Mouse (Mus musculus): Measurements from ENCODE around the gene Fbxl8. TPM values are rescaled to one million over a fixed set of nuclear protein-coding genes. Genes with fewer than 3 reads are reported as not detected.

The Fbxl8 gene
- total and polyA plus RNA-seq, 2 experiments from 2014 or later, result 3.6 to 6.4 TPM

DNA sequence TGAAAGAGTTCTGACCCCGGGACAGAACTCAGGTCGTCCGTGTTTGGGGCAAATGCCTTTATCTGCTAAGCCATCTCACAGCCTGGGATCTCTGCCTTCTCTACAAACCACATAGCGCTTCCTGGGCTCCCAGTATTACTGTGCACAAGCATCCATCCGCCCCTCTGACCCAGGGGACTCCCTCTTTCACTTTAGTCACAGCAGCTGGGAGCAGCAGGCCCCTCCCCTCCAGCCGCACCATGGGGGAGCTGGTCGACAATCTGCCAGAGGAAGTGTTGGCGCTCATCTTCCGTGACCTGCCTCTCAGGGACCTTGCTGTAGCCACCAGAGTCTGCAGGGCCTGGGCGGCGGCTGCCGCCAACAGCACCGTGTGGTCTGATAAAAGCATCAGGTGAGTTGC, 2.3 kb downstream of the Fbxl8 start:
- Histone ChIP-seq H3K4me2 (ENCODE audit: low read depth, low read length) (no peak overlapping the region), H3K9ac (replicated peaks; ENCODE audit: low read depth, low read length) (no peak overlapping the region), H3K9me3 (replicated peaks; ENCODE audit: control insufficient read depth, low read length) (no peaks in the 10 kb centered on the region), H3K4me1 (ENCODE audit: control insufficient read depth, insufficient read depth) (peaks cover 24% of the 10 kb centered on the region), H3K4me3 (ENCODE audit: low read depth, low read length) (no peak overlapping the region), H3K36me3 (replicated peaks; ENCODE audit: control insufficient read depth, insufficient read depth, low read length) (0 out of 2 replicates have a peak, but pooled peaks cover 4% of the 10 kb centered on the region), H3K27me3 (ENCODE audit: control insufficient read depth, insufficient read depth, low read length) (peaks cover 32% of the 10 kb centered on the region), H3K27ac (ENCODE audit: low read depth) (no peak overlapping the region)
- ATAC-seq (ENCODE audit: insufficient read depth, low read depth) (no peak), DNase-seq (ENCODE audit: low spot score) (no peak)
- TF ChIP-seq EP300 (IDR thresholded peaks at IDR 0.05; ENCODE audit: low read depth) (no peak), CTCF (IDR thresholded peaks at IDR 0.05; ENCODE audit: low read depth) (no peak)
- 58% methylated on average over 13 of the region's 13 CpGs for WGBS

DNA sequence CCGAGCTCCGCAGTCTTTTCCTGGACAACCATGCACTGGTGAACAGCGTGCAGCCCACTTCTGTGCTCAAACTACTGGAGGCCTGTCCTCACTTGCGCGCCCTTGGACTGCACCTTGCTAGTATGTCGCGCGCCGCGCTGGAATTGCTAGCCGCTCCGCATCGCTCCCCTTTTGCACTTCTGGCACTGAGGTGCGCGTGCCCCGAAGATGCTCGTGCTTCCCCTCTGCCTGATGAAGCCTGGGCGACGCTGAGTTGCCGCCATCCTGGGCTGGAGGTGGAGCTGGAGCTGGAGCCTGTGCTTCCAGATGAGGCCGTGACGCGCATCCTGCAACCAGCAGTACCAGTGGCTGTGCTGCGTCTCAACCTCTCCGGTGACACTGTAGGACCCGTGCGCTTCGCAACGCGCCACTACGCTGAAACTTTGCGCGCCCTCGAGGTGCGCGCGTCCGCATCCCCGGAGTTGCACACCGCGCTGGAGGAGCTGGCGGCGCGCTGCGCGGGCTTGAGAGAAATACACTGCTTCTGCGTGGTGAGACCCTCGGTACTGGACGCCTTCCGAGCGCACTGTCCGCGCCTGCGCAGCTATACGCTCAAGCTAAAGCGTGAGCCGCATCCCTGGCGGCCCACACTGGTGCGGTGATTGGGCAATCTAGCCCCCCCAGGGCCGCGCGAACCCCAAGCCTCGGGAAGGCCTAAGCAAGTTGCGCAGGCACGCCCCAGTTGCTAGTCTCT, 4.1 kb downstream of the Fbxl8 start:
- Histone ChIP-seq H3K4me2 (ENCODE audit: low read depth, low read length) (peak overlapping the region; percentile 95), H3K36me3 (replicated peaks; ENCODE audit: control insufficient read depth, insufficient read depth, low read length) (0 out of 2 replicates have a peak, but pooled peaks cover 4% of the 10 kb centered on the region), H3K27me3 (ENCODE audit: control insufficient read depth, insufficient read depth, low read length) (peaks cover 48% of the 10 kb centered on the region), H3K27ac (ENCODE audit: low read depth) (no peak overlapping the region), H3K9me3 (replicated peaks; ENCODE audit: control insufficient read depth, low read length) (no peaks in the 10 kb centered on the region), H3K4me1 (ENCODE audit: control insufficient read depth, insufficient read depth) (peaks cover 24% of the 10 kb centered on the region), H3K9ac (replicated peaks; ENCODE audit: low read depth, low read length) (peak overlapping the region; percentile 47), H3K4me3 (ENCODE audit: low read depth, low read length) (peak overlapping the region; percentile 56)
- WGBS, result 5% methylated on average over 65 of the region's 65 CpGs
- ATAC-seq (ENCODE audit: insufficient read depth, low read depth), result peak; percentile 23; the same call in 1 of the 2 replicates
- DNase-seq (ENCODE audit: low spot score), result no peak
- TF ChIP-seq EP300 (IDR thresholded peaks at IDR 0.05; ENCODE audit: low read depth) (no peak), CTCF (IDR thresholded peaks at IDR 0.05; ENCODE audit: low read depth) (no peak)

- no peak for TF ChIP-seq EP300 (IDR thresholded peaks at IDR 0.05; ENCODE audit: low read depth)
- no peak for TF ChIP-seq CTCF (IDR thresholded peaks at IDR 0.05; ENCODE audit: low read depth)
- H3K36me3 ChIP-seq (replicated peaks; ENCODE audit: control insufficient read depth, insufficient read depth, low read length), result 0 out of 2 replicates have a peak, but pooled peaks cover 4% of the 10 kb centered on the region
- H3K27me3 ChIP-seq (ENCODE audit: control insufficient read depth, insufficient read depth, low read length), result peaks cover 54% of the 10 kb centered on the region
- ATAC-seq (ENCODE audit: insufficient read depth, low read depth) (0 out of 2 replicates have a peak, but pooled peaks have one; percentile 16), DNase-seq (ENCODE audit: low spot score) (no peak)
- WGBS, result 2% methylated on average over 10 of the region's 10 CpGs
- peak overlapping the region; percentile 47 for H3K9ac ChIP-seq (replicated peaks; ENCODE audit: low read depth, low read length)
- peak overlapping the region; percentile 95 for H3K4me2 ChIP-seq (ENCODE audit: low read depth, low read length)
- no peaks in the 10 kb centered on the region for H3K9me3 ChIP-seq (replicated peaks; ENCODE audit: control insufficient read depth, low read length)
- H3K4me3 ChIP-seq (ENCODE audit: low read depth, low read length), result peak overlapping the region; percentile 56
- no peak overlapping the region for H3K27ac ChIP-seq (ENCODE audit: low read depth)
- H3K4me1 ChIP-seq (ENCODE audit: control insufficient read depth, insufficient read depth), result peaks cover 21% of the 10 kb centered on the region
These were observed 4.6 kb downstream of the Fbxl8 start for GRCm38 (mm10) chr8:105269075-105269458.

- Histone ChIP-seq H3K27me3 (ENCODE audit: control insufficient read depth, insufficient read depth, low read length) (peaks cover 58% of the 10 kb centered on the region), H3K9ac (replicated peaks; ENCODE audit: low read depth, low read length) (peak within 1 kb of the TSS; percentile 47), H3K4me3 (ENCODE audit: low read depth, low read length) (peak within 1 kb of the TSS; percentile 56), H3K27ac (ENCODE audit: low read depth) (no peak within 1 kb of the TSS), H3K36me3 (replicated peaks; ENCODE audit: control insufficient read depth, insufficient read depth, low read length) (0 out of 2 replicates have a peak, but pooled peaks cover 4% of the 10 kb centered on the region), H3K4me1 (ENCODE audit: control insufficient read depth, insufficient read depth) (peaks cover 20% of the 10 kb centered on the region), H3K4me2 (ENCODE audit: low read depth, low read length) (peak within 1 kb of the TSS; percentile 95), H3K9me3 (replicated peaks; ENCODE audit: control insufficient read depth, low read length) (no peaks in the 10 kb centered on the region)
- DNase-seq (ENCODE audit: low spot score), result no peak
- TF ChIP-seq EP300 (IDR thresholded peaks at IDR 0.05; ENCODE audit: low read depth) (no peak), CTCF (IDR thresholded peaks at IDR 0.05; ENCODE audit: low read depth) (no peak)
- WGBS, result under 1% methylated on average over 42 of the region's 42 CpGs
- peak; percentile 68 for ATAC-seq (ENCODE audit: insufficient read depth, low read depth)
These were observed 5.1 kb downstream of the Fbxl8 start, which contains the start of gene Hsf4 for GRCm38 (mm10) chr8:105269461-105269947. Gene Hsf4 (plus strand): TSS chr8:105269801.

DNA sequence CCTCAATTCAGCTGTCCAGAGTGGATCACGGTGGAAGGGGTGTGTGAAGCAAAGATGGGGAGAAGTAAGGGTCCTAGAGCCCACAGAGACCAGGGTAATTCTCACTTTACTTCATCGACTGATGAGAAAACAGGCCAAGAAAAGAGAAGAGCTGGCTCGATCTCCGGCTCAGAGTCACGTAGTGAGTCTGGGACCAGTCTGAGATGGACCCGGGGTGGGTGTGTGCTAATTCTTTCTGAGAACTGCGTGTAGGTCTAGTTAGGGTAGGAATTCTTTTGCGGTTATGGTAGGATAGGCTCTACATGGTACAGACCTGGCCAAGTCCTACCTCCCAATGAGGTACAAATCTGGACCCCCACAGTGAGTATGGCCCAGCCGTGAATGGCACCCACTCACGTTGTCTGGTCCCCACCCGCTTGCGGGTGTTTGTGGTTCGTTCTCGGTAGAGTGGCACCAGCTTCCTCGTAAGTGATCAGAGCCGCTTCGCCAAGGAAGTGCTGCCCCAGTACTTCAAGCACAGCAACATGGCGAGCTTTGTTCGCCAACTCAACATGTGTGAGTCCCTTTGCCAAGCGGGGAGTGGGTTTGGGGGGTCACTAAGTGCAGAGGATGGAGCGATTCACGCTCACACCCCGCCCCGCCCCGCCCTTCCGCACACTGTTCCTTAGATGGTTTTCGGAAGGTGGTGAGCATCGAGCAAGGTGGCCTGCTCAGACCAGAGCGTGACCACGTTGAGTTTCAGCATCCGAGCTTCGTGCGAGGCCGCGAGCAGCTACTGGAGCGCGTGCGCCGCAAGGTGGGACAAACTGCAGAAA, 5.9 kb downstream of the Fbxl8 start:
- Histone ChIP-seq H3K9ac (replicated peaks; ENCODE audit: low read depth, low read length) (no peak overlapping the region), H3K4me3 (ENCODE audit: low read depth, low read length) (peak overlapping the region; percentile 56), H3K36me3 (replicated peaks; ENCODE audit: control insufficient read depth, insufficient read depth, low read length) (0 out of 2 replicates have a peak, but pooled peaks cover 4% of the 10 kb centered on the region), H3K4me1 (ENCODE audit: control insufficient read depth, insufficient read depth) (peaks cover 15% of the 10 kb centered on the region; the same call in 1 of the 2 replicates), H3K27ac (ENCODE audit: low read depth) (no peak overlapping the region), H3K4me2 (ENCODE audit: low read depth, low read length) (peak overlapping the region; percentile 95), H3K9me3 (replicated peaks; ENCODE audit: control insufficient read depth, low read length) (no peaks in the 10 kb centered on the region), H3K27me3 (ENCODE audit: control insufficient read depth, insufficient read depth, low read length) (peaks cover 66% of the 10 kb centered on the region)
- DNase-seq (ENCODE audit: low spot score) (no peak), ATAC-seq (ENCODE audit: insufficient read depth, low read depth) (no peak)
- TF ChIP-seq EP300 (IDR thresholded peaks at IDR 0.05; ENCODE audit: low read depth) (no peak), CTCF (IDR thresholded peaks at IDR 0.05; ENCODE audit: low read depth) (no peak)
- WGBS, result 12% methylated on average over 39 of the region's 39 CpGs
